Mouse (Mus musculus): Measurements from ENCODE around the gene Gm10277. TPM values are rescaled to one million over a fixed set of nuclear protein-coding genes. Genes with fewer than 3 reads are reported as not detected.

The Gm10277 gene
- polyA plus RNA-seq, 1 experiment from 2014 or later, result 2.4 TPM

Other genes starting within 250 kb of the Gm10277 start
- gene Taok1, start 179.9 kb downstream of the Gm10277 start, polyA plus RNA-seq (2016; fragmentation: Nextera tagmentation; extraction: Ambion mirVana), result 18.5 and 19.8 TPM in 2 replicates
- gene Nufip2, start 101.6 kb downstream of the Gm10277 start, polyA plus RNA-seq (2016; fragmentation: Nextera tagmentation; extraction: Ambion mirVana), result 4.1 and 5.1 TPM in 2 replicates
- gene Cryba1, start 62.5 kb downstream of the Gm10277 start, polyA plus RNA-seq (2016; fragmentation: Nextera tagmentation; extraction: Ambion mirVana), result 8.2 and 14.1 TPM in 2 replicates
- gene Myo18a, start 24.5 kb downstream of the Gm10277 start, polyA plus RNA-seq (2016; fragmentation: Nextera tagmentation; extraction: Ambion mirVana), result 49.5 and 49.9 TPM in 2 replicates
- gene Pipox, start 106.3 kb upstream of the Gm10277 start, polyA plus RNA-seq (2016; fragmentation: Nextera tagmentation; extraction: Ambion mirVana), result 2.7 and 4.7 TPM in 2 replicates
- gene Sez6, start 143.1 kb upstream of the Gm10277 start, polyA plus RNA-seq (2016; fragmentation: Nextera tagmentation; extraction: Ambion mirVana), result 48.5 and 51.4 TPM in 2 replicates
- gene Phf12, start 195.0 kb upstream of the Gm10277 start, polyA plus RNA-seq (2016; fragmentation: Nextera tagmentation; extraction: Ambion mirVana), result 29.5 and 29.7 TPM in 2 replicates
- gene Dhrs13, start 244.5 kb upstream of the Gm10277 start, polyA plus RNA-seq (2016; fragmentation: Nextera tagmentation; extraction: Ambion mirVana), result 24.5 and 29.0 TPM in 2 replicates